Mouse (Mus musculus): ENCODE results near the gene Arhgap24.

The Arhgap24 gene

DNA sequence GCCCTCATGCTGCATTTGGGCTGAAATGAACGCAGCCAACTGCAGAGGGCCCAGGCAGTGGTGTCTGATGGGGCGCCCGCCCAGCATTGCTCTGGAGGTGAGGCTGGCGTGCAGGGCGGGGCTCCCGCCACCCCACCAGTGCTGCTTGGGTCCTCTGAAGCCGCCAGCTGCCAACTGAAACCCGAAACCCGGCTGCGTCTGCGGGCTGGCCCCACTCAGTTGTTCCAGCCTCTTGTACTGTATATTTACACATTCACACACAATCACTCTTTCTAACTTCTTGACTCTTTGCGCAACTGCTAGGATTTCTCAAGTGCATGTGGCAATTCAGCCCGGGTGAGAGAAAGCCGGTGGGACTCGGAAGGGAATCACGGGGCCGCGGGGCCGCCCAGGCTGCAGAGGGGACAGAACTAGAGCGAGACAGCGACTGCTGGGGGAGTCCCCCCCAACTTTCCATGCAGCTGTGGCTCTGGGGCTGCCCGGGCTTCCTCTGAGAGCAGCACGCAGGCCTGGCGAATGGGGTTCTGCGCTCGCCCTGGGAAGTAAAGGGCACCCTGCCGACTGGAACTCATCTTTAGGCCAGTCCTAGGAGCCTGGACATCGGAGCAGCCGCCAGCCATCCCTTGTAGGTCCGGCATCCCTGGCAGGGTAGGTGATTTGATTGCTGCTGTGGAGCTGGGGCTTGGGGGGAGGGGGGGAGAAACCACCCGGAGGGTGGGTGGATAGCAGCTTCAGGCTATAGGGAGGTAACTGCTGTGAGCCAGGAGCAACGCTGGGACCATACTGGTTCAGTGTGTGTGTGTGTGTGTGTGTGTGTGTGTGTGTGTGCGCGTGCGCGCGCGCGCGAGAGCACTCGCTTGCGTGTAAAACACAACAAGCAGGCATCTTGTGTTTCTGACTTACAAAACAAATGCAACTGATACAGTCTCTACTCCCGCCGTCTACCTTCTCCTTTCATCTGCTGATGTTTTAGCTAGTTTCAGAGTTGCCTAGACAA, at the start of gene Arhgap24:
Gene Arhgap24, plus strand, starts transcription at position 177 of the 997 bp plus-strand sequence.
- DNase-seq = peak; percentile 40

- DNase-seq = no peak
Measured at GRCm38 (mm10) chr5:102434182-102434581, 47.0 kb upstream of the Arhgap24 start.

DNA sequence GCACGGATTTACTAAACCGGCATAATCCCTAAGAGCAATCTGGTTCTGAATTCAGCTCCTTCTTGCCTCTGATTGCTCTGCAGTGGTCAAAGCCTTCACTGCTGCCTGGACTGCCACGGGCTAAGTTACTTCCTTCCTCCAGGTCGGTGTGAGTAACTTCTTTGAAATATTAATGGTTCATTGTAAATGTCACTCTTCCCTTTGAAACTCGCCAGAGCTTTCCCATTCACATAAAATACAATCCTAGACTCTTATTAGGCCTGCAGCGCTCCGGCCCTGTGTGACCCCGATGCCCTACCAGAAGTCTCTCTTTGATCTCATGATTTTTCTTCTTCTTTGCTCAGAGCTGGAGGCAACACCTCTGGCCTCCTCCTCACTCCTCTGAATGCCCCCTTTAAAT, 44.6 kb upstream of the Arhgap24 start:
- no peak for DNase-seq

DNA sequence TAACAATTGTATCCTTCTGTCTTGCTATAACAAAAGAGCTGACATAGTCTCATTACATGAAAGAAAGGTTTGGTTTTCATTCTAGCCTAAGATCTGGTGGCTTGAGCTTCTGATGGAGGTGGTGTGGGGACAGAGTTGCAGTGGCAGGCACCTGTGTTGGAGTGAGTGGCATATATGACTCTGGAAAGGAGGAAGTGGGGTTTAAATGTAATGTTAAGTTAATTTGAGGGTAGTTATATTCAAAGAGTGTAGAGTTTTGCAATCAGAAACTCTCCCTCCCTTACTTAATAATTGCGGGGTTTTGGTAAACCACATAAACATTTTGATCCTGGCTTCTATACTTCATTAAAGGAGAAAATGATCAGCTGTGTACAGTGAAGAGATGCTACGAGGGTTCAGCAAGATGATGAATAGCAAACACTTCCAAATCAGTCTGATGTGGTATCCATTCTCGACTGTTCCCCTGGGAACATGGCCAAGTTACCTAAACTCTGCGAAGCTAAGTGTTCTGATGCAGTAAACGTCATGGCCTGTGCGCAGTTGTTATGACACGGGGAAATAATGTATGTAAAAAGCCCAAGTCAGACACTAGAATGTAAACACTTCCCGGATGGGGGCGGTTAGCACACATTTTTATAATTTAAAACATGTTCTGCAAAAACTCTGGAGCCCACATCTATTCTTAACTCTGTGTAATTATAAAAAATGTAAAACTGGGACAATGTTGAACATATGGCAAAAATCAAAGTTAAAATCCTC, 41.9 kb upstream of the Arhgap24 start:
- no peak for DNase-seq

GRCm38 (mm10) chr5:102447436-102447835, 33.8 kb upstream of the Arhgap24 start:
- DNase-seq = no peak

GRCm38 (mm10) chr5:102450897-102451296, 30.3 kb upstream of the Arhgap24 start:
- DNase-seq = no peak

DNA sequence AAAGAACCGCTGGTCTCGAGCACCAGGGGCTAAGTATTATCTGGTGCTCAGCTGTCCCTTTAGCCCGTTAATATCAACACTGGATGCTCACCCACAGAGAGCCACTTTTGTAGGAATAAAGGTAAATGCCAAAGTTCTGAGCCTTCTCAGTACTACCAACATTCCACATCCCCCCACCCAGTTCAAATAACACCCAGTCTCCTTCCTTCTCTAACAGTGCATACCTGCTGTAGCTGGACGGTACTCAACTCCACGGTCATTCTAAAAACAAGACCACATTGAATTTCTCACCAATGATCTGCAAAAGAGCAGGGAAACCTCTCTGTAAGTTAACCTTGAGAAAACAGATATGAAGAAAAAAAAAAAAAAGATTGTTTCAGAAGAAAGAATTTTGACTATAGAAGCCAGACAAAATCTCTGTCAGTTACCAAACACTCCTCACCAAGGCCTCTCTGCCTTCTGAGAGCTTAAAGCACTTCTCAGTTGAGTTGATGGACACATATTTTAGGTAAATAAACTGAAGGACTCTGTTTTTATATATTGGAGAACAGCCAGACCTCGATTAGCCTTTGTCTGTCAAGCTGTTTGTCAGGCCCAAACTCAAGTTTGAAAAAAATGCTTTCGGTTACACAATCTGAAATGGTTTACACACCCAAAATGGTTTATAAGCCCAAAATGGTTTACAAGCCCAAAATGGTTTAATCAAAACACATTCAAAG, 29.0 kb upstream of the Arhgap24 start:
- DNase-seq = no peak

- DNase-seq = no peak
Measured at GRCm38 (mm10) chr5:102453324-102453723, 27.9 kb upstream of the Arhgap24 start.

DNA sequence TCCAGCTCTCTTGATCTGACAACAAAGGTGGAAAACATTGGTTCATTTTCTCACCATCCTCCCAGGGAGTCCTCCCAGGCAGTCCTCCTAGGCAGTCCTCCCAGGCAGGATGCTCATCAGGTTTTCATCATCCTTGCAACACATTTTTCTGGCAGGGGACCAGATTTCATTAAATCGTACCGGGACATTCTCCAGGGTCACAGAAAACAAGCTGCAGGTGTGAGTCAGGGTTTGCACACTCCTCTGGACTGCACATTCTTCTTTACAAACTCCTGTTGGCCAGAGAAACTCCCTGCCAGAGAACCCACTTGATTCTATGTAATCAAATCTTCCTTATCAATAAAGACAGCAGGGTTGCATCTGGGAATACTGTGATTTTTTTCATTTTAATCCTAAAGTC, 25.9 kb upstream of the Arhgap24 start:
- no peak for DNase-seq

GRCm38 (mm10) chr5:102460452-102461197, 20.6 kb upstream of the Arhgap24 start:
- DNase-seq = no peak

- DNase-seq = peak; percentile 4
Measured at GRCm38 (mm10) chr5:102462948-102463347, 18.2 kb upstream of the Arhgap24 start.

DNA sequence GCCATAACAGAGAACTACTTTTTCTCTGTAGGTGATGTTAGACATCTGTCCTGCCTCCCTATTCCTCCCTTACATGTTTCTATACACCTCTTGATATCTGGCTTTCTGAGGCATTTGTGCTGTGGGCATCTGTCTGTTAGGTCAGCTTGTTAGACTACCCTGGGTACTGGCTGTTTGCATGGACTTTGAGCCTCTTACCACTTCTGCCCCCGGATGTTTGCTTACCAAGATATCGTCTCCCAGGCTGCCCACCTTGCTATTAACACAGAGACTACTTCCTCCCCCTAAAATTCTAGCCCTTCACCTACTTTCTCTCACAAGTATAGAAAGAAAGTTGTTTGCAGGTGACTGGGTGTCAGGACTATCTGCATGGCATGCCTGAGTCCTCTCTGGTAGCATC, 15.8 kb upstream of the Arhgap24 start:
- no peak for DNase-seq

DNA sequence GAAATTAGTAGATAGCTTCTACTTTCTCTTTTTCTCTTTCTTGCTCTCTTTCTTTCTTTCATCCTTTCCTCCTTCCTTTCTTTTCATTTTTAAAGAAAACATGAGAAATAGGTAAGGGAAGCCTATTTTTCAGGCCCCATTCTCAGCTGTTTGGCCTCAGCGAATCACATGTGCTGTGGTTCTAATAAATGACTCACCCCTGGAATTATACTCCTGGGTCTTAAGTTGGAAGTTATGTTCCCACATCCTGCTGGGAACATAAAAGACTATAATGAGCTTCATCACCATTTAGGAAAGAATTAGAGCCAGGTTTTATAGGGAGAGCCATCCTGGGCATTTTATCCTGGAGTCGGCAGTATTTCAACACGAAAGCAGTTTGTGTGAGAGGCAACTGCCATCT, 12.9 kb upstream of the Arhgap24 start:
- no peak for DNase-seq

DNA sequence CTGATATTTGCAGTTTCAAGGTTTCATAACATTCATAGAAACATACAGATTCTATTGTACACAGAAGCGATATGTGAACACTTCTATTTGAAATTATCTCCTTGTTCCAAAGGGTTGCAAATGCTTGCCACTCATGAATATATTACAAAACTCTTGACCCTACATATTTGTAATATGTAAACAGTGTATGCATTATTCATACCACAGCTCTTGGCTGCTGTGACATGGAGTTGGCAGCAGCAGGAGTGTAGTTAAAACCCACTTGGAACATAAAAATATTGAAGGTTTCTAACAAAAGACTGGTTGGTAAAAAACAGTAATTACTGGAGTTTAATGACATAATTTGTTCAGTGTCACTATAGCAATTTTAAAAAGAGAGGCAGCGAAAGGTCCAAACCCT, 10.9 kb upstream of the Arhgap24 start:
- no peak for DNase-seq

DNA sequence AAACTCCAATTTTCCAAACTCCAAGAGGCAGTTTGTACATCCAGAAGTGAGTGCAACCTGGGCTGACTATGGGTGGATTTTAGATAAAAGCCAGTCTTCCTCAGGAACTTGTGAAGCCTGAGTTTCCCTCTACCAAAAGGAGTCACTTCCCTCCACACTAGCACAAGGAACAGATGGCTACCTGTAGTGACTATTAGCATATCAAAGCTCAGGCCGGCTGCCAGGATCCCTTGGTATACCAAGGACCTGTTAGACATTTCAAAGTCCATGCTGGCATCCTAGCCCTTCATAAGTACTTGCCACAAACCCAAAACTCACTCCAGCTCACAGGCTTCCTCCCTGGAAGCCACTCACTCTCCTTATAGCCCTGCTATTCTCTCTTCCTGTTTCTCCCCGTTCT, 3.1 kb upstream of the Arhgap24 start:
- DNase-seq = no peak

- no peak for DNase-seq
Measured at GRCm38 (mm10) chr5:102483285-102483975, 2.2 kb downstream of the Arhgap24 start.

GRCm38 (mm10) chr5:102491554-102491953, 10.4 kb downstream of the Arhgap24 start:
- DNase-seq = no peak

- DNase-seq = no peak
Measured at GRCm38 (mm10) chr5:102492152-102492551, 11.0 kb downstream of the Arhgap24 start.

DNA sequence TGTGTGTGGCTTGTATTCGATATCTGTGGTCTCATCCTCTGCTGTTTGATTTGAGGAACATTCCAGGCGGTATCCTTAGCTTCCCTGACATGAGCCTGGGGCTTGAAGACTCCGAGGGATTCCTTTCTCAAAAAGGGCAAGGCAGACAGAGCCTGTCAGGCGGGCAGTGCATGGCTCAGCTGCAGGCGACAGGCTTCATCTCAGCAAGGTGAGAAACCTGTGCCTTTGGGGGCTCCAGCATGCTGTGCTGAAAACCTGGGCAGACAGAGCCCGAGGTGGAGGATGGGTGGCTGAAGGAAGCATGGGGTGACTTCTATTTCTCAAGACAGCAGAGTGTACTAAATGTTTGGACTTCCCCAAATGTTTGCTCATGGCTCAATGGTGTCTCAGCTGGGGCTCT, 13.6 kb downstream of the Arhgap24 start:
- no peak for DNase-seq

- DNase-seq = no peak
Measured at GRCm38 (mm10) chr5:102497205-102497604, 16.0 kb downstream of the Arhgap24 start.

- no peak for DNase-seq
Measured at GRCm38 (mm10) chr5:102498747-102499146, 17.6 kb downstream of the Arhgap24 start.

- peak; percentile 28 for DNase-seq
Measured at GRCm38 (mm10) chr5:102502333-102502732, 21.1 kb downstream of the Arhgap24 start.

All from kidney, adult 9 months (tissue).